Mouse (Mus musculus) CH12.LX (cell line): Measurements from ENCODE around the gene Fntb.

Source experiments
- CTCF ChIP-seq, 2 experiments: IDR thresholded peaks in 1 of 2; conservative IDR thresholded peaks in 1 of 2; 2 replicates each; pipeline ENCODE4 v1.5.1; 2011 to 2012; ENCODE audit warnings: low read depth in 2 of 2, low read length in 2 of 2, improper control_type of control experiment in 1 of 2, inconsistent platforms in 1 of 2, mild to moderate bottlenecking in 1 of 2, moderate library complexity in 1 of 2
- E2F4 ChIP-seq: IDR thresholded peaks from 2 replicates; pipeline ENCODE4 v1.6.1; 2011; ENCODE audit warnings: low read depth, low read length, improper control_type of control experiment; ENCODE audit not compliant: insufficient replicate concordance
- HCFC1 ChIP-seq: IDR thresholded peaks from 2 replicates; pipeline ENCODE4 v1.6.1; 2012; ENCODE audit warnings: low read depth, mild to moderate bottlenecking, inconsistent platforms, low read length, improper control_type of control experiment
- MEF2A ChIP-seq: IDR thresholded peaks from 2 replicates; pipeline ENCODE4 v1.6.1; 2014; ENCODE audit warnings: low read depth, mild to moderate bottlenecking, inconsistent platforms, low read length, improper control_type of control experiment, borderline replicate concordance
- POLR2AphosphoS2 ChIP-seq: IDR thresholded peaks from 2 replicates; pipeline ENCODE4 v1.6.1; 2011; ENCODE audit warnings: low read depth, low read length, improper control_type of control experiment
- USF1 ChIP-seq: IDR thresholded peaks from 2 replicates; pipeline ENCODE4 v1.6.1; 2014; ENCODE audit warnings: low read depth, mild to moderate bottlenecking, inconsistent platforms, low read length, improper control_type of control experiment

DNA sequence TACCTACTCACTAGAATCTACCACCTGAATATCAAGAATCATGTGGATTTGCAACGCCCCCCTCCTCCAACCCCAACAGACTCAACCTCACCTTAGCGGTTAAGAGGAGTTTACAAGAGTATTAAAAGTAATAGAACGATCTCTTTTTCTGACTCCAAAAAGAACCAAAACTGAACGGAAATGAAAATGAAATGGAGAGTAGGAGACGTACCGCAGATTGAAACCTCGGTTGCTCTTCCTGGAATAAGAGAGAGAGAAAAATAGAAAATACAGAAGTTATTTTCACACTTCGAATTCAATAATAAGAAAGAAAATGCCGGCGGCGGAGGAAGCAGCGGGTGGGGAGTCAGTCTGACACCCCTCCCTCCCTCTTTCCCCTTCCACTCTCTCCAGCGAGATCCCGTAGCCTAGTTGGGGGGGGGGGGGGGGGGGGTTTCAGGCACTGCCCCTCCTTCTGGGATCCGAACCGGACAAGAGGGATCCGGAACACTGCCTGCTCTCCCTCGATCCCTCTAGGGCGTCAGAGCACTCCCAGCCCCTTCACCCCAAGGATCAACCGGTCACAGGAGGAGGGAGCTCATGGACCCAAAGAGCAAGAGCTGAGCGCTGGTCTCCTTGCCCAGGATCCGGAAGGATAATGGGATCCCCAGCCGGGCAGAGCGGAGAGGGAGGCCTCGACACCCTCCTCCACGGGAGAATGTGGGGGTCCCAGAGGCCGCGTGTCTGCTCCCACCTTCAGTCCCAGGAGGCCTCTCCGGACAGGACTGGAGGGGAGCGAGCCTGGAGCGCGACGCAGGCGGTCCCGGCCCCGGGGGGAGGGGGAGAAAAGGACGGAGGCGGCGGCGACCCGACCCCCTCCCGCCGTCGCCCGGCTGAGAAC is 195.9 kb downstream of the Fntb start:
- no peak for TF ChIP-seq USF1
- TF ChIP-seq HCFC1, result no peak
- no peak for TF ChIP-seq POLR2AphosphoS2
- no peak for TF ChIP-seq MEF2A
- TF ChIP-seq CTCF (conservative IDR thresholded peaks at IDR 0.05 in 1 of 2, IDR thresholded peaks at IDR 0.05 in 1 of 2; ENCODE audit: low read depth in 2 of 2, low read length in 2 of 2), result no peak
- no peak for TF ChIP-seq E2F4
